Mouse (Mus musculus) myocyte (in vitro differentiated cells): ENCODE data around the gene Lrrc4.

Experiments used
- CEBPB ChIP-seq: IDR thresholded peaks from 2 replicates; pipeline ENCODE4 v1.6.1; 2011; ENCODE audit warnings: mild to moderate bottlenecking, moderate library complexity; ENCODE audit not compliant: poor library complexity, insufficient read depth, severe bottlenecking
- E2F4 ChIP-seq: IDR thresholded peaks from one replicate; pipeline ENCODE4 v1.6.1; 2011; ENCODE audit warnings: mild to moderate bottlenecking, control low read depth, moderate library complexity; ENCODE audit not compliant: insufficient read depth
- MAX ChIP-seq: IDR thresholded peaks from one replicate; pipeline ENCODE4 v1.6.1; 2011; ENCODE audit warnings: low read depth, mild to moderate bottlenecking, control low read depth
- MYOD1 ChIP-seq, 3 experiments: IDR thresholded peaks; one replicate each; pipeline ENCODE4 v1.6.1; 2011; ENCODE audit warnings: control low read depth in 2 of 3, low read depth in 2 of 3, mild to moderate bottlenecking in 2 of 3, moderate library complexity in 1 of 3; ENCODE audit not compliant: insufficient read length in 2 of 3, control insufficient read depth in 1 of 3
- MYOG ChIP-seq, 3 experiments: IDR thresholded peaks; one replicate each; pipeline ENCODE4 v1.6.1; 2011; ENCODE audit warnings: control low read depth in 2 of 3, low read depth in 2 of 3, mild to moderate bottlenecking in 2 of 3; ENCODE audit not compliant: insufficient read length in 2 of 3, control insufficient read depth in 1 of 3, insufficient read depth in 1 of 3
- POLR2A ChIP-seq: IDR thresholded peaks from one replicate; pipeline ENCODE4 v1.6.1; 2011; ENCODE audit warnings: low read depth, mild to moderate bottlenecking, control low read depth, moderate library complexity; ENCODE audit not compliant: insufficient read length
- POLR2AphosphoS2 ChIP-seq: IDR thresholded peaks from one replicate; pipeline ENCODE4 v1.6.1; 2011; ENCODE audit warnings: low read depth, control low read depth; ENCODE audit not compliant: insufficient read length
- REST ChIP-seq: IDR thresholded peaks from one replicate; pipeline ENCODE4 v1.6.1; 2011; ENCODE audit warnings: mild to moderate bottlenecking, control low read depth, moderate library complexity; ENCODE audit not compliant: insufficient read depth, insufficient read length
- SRF ChIP-seq: IDR thresholded peaks from one replicate; pipeline ENCODE4 v1.6.1; 2011; ENCODE audit warnings: low read depth; ENCODE audit not compliant: control insufficient read depth, insufficient read length
- TCF12 ChIP-seq: IDR thresholded peaks from one replicate; pipeline ENCODE4 v1.6.1; 2011; ENCODE audit warnings: mild to moderate bottlenecking, control low read depth; ENCODE audit not compliant: poor library complexity, insufficient read depth, severe bottlenecking
- USF1 ChIP-seq: IDR thresholded peaks from one replicate; pipeline ENCODE4 v1.6.1; 2011; ENCODE audit warnings: low read depth, mild to moderate bottlenecking, control low read depth, moderate library complexity

DNA sequence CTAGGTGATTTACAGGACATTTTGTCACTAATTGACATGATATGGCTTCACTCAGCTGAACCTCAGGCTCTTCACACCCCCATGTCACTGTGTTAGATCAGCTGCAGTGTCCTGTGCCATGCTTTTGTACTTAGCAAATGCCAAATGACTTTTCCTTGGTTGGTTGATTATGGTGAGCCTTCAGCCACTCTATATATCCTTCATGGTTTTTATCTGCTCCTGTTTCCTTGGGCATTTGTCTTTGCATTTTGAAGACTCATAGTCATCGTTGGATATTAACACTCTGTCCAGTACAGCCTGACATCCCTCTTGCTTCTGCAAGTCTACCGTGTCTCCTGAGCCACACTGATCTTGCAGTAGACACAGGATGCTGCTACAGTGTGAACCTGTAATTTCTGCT is 27.5 kb upstream of the Lrrc4 start:
- TF ChIP-seq MYOD1 (IDR thresholded peaks at IDR 0.05; ENCODE audit: control insufficient read depth in 1 of 3, insufficient read length in 2 of 3, low read depth in 2 of 3) (no peak), POLR2AphosphoS2 (no peak), MYOG (IDR thresholded peaks at IDR 0.05; ENCODE audit: control insufficient read depth in 1 of 3, insufficient read depth in 1 of 3, insufficient read length in 2 of 3, low read depth in 2 of 3) (no peak), POLR2A (no peak), E2F4 (no peak), MAX (no peak), USF1 (no peak), TCF12 (no peak), CEBPB (no peak), SRF (no peak), REST (no peak)
